Mouse (Mus musculus): Measurements from ENCODE around the gene Mtx1.
A peak's percentile ranks its signal among the peaks of the same experiment; 100 is the strongest.
"Not testable (repeated sequence)": the region's sequence is repeated elsewhere in the genome, so short reads cannot be mapped to it uniquely, and the experiment has no call there.

Mtx1 gene

DNA sequence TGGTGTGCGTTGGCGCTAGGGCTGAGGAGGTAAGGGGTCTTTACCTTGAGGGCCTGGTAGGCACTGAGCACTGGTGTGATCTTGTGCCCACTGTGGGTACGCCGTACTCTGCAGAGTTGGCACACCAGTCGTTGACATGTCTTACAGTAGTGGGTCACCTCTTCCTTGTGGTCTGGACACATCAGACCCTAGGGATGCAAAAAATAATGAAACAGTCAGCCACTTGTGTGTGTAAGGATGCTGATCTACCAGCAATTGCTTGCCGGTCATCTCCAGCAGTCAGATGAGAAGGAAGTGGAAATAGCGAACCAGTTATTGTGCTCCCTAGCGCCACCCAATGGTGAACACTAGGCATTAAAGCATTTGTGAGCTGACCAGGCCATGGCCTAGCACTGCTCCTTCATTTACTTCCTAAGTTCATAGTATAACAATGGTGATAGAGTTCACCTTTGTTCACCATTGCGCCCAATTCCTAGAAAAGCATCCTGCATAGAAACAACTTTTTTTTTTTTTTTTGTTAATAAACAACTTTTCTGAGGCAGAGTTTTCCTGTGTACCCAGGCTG is 15.5 kb upstream of the Mtx1 start:
- DNase-seq (ENCODE audit: low spot score), result peak; percentile 82

DNA sequence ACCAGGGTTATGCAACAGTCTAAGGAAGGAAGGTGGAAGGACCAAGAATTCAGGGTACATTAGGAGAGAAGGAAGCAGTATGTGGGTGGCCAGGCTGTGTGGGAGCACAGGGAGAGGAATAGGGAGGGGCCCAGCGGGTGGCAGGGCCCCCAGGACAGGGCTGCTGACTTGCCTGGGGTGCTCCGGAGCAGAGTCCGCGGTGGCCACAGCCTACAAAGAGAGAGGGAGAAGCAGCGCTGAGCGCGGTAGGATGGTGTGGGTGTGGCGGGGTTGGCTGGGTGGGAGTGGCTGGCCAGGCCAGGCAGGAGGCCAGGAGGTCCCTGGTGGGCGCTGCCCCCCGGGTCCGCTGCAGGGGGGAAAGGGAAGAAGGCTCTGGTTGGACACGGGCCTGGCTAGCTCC is 11.6 kb upstream of the Mtx1 start:
- peak; percentile 46 for DNase-seq (ENCODE audit: low spot score)

DNA sequence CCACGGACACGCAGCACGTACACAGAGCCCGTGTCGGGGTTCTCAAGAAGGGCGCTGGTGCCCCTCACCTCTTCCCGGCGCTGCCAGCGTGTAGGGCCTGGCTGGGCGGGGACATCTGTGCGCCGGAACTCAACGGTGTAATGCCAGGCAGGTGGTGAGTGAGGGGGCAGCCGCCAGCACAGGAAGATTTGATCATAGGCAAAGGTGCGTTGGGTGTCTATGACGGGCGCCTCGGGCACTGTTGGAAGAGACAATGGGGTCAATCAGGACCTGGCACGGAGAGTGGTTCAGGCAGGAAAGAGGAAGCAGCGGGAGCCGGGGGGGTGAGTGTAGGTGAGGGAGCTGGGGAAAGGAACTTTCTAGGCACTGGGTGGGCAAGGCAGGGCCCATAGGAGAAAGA is 10.8 kb upstream of the Mtx1 start:
- DNase-seq (ENCODE audit: low spot score), result peak; percentile 42

DNA sequence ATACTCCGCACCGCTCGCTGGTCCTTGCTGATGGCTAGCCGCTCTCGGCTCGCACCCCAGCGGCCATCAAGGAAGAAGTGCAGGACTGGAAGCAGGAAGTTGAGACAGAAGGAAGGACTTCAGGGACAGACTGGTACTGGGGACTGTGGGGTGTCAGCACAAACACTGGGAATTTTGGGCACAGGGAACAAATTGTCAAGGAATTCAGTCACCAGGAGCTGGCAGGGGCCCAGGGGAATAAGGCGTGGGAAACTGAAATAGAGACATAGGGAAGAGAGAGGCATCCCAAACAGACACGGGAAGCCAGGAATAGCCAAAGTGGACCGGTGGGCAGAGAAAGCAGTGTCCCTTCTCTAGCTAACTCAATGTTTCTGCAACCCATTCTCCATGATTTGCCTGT is 9.6 kb upstream of the Mtx1 start:
- DNase-seq (ENCODE audit: low spot score), result peak; percentile 39

DNA sequence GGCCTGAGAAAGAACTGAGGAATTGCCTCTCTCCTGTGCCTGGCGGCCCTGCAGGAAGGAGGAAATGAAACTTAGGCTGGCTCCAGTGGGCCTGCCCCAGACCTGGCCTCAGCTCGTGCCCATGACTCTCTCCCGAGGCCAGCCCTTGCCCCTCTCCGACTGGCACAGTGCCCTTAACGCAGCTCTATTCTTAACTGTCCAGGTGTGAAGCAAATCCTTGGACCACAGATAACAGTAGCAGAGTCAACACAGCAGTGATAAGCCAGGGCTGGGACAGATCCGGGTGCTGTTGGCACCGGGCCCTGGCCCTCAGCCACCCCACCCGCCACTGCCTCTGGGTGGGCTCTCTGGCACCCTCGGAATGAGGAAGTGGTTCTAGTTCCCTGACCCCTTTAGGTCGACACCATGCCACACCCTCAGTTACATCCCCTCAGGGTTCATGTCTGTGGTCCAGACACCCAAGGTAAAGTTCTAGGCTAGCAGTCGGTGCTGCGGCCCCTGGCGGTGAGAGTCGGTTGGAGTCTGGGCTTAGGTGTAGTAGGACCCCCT is 6.7 kb upstream of the Mtx1 start:
- no peak for DNase-seq (ENCODE audit: low spot score)

DNA sequence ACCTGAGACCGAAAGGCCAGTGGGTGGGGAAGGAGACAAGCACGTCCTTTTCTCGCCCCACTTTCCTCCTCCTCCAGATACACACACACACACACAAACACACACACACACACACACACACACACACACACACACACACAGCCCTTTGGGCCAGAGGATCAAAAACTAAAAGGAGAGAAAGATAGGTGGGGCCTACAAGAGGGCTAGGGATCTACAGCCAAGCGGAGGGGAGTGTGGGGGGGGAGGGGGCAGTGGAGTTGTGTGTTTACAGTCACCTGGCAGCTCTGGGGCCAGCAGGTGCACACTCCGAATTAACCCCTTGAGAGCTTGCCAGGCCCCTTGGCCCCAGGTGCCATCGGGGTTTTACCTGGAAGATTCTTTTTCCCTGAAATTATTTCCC is 5.7 kb upstream of the Mtx1 start:
- no peak for DNase-seq (ENCODE audit: low spot score)

DNA sequence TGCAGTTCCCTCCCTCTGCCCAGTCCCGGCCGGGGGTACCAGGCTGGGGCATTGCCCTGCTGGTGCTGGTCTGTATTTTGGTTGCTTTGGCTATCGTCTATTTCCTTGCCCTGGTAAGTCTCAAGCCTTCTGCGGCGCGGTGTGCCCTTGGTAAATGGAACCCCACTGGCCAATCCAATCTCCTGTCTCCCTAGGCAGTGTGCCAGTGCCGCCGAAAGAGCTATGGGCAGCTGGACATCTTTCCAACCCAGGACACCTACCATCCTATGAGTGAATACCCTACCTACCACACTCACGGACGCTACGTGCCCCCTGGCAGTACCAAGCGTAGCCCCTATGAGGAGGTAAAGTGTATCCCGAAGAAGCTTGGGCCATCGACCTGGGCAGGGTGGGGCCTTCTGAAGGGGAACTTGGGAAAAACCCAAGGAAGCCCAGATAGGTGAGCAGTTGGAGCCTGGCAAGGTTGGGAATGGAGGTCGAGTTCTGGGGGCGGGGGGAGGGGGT is 4.9 kb upstream of the Mtx1 start:
- DNase-seq (ENCODE audit: low spot score), result no peak

DNA sequence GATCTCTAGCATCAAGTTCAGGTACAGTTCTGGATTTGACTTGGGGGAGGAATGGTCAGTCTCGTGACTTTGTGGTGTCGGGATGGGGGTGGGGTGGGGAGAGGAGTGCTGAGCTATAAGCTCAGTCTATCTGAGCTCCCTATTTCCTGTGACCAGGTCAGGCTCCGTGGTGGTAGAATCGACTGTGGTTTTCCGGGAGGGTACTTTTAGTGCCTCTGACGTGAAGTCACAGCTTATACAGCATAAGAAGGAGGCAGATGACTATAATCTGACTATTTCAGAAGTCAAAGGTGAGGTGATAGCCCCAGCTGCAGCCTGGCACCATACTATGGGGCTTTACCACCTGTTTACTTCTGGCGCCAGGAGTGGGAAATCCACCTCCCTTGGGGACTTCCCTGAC is 4.5 kb upstream of the Mtx1 start:
- DNase-seq (ENCODE audit: low spot score), result no peak

DNA sequence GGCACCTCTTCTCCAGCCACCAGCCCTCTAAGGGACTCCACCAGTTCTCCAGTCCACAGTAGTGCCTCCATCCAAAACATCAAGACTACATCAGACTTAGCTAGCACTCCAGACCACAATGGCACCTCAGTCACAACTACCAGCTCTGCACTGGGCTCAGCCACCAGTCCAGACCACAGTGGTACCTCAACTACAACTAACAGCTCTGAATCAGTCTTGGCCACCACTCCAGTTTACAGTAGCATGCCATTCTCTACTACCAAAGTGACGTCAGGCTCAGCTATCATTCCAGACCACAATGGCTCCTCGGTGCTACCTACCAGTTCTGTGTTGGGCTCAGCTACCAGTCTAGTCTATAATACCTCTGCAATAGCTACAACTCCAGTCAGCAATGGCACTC is 3.7 kb upstream of the Mtx1 start:
- no peak for DNase-seq (ENCODE audit: low spot score)

DNA sequence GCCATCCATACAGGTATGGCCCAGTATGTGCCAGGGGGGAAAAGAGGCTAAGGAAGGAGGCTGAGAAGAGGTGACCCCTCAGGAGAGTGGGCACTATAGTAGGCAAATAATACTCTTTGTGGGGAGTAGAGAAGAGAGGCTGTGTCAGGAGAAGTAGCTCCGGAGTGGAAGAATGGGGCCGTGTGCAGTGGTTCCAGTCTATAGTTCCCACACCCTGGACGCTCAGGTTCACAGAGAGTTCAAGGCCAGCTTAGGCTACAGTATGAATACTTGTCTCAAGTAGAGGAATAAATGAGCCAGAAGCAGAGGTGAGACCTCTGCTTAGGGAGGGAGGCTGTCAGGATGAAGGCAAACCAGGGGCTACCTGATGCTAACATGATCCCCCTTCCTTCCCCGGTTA is 2.4 kb upstream of the Mtx1 start:
- no peak for DNase-seq (ENCODE audit: low spot score)

DNA sequence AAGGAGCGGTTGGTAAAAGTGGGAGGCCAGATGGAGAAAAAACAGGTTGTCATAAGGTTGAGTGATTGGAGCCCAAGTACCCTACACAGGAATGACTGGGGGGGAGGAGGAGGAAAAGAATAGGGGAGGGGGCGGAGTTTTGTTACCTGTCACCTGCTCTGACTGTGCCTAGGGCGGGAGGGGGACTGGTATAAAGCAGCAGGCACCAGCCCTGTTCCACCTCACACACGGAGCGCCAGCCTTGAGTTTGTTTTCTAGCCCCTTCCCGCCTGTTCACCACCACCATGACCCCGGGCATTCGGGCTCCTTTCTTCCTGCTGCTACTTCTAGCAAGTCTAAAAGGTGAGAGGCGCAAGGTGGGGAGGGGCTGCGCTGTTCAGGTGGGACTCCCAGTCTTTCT is 1.9 kb upstream of the Mtx1 start, which contains the start of gene Muc1:
TSS of gene Muc1 (plus strand) at position 222 of the 400 bp plus-strand sequence.
- no peak for DNase-seq (ENCODE audit: low spot score)

DNA sequence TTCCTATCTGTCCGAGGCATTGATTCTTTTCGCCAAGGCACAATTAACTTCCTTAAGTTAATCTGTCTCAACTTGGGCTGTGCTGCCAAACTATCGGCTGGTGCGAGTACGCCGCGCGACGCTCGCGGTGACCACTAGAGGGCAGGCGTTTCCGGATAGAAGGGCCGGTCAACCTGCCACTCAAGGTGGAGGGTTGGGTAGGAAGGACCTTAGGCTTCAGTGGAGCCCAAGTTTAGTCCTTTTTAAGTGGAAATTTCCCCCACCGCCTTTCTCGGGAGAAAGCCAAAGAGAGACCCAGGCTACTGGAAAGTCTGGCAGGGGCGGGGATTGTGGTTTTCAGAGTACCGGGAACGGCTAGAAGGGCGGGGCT is 1.3 kb upstream of the Mtx1 start:
- DNase-seq (ENCODE audit: low spot score), result peak; percentile 93

DNA sequence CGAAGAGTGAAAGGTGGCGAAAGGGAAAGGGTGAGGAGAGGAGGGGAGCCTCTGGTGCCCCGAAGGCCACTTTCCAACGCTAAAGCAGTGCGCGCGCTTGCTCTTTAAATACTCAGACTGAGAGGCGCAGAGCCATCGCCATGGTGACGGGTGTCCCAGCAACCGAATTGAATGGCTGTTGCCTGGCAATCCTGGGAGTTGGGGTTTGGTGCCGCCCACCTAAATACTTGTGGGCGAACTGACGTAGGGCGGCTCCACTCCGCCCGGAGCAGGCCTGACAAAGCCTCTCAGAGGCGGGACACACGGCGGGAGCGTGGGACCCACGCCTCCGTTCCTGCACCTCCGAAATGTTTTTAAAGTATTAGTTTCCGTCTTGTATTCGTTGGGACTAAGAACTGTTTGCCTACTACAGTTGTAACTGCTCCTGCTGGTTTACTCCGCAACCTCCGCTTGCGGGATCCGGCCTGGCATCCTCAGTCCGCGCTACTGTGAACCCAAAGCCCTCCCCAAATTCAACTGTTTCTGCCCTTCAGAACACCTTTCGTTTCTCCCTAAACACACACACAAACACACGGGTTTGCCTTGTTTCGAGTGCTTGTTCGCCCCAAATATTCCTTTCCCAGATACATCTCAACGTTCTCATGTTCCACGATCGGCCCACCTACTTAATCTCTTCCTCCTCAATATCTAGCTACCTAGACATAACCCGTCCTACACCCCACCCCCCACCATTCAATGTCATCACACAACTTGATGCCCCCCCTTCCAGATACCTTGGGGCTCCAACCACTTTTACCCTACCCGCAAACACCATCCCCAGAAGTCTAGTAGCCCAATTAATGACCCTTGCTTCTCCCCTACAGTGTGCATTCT is 655 bp upstream of the Mtx1 start:
- peak; percentile 88 for DNase-seq (ENCODE audit: low spot score)

DNA sequence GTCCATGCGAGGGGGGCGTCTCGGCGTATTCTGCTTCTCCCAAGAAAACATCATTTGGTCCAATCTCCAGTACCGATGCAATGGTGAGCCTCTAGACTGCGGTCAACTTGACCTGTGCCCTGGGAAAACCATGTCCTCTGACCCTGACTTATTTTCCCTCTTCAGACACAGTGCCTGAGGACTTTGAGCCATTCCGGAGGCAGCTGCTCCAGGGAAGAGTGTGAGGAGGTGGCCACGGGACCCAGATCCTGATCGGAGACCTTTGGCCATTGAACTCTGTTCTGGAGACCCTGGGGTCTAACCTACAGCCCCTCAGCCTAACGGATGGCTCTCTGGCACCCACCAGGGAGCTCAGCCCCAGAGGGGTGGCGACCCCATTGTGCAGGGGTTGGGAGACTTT is 527 bp downstream of the Mtx1 start:
- DNase-seq (ENCODE audit: low spot score), result no peak

DNA sequence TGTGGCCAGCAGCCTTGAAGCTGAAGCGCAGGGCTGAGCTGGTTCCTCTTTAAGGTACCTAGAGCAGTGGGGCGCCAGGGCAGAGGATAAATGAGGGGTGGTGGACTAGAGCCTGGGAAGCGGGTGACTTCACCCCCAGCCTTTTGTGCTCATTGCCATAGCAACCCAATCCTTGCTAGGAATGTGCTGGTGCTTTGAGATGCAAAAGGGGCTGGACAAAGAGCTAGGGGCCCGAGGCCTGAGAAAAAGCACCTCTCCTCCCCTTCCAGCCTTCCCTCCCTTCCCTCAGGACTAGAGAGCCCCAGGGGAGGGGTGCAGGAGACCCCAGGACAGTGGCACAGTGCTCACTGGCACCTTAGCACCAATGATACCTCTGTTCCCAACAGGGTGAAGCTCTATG is 970 bp downstream of the Mtx1 start:
- no peak for DNase-seq (ENCODE audit: low spot score)

DNA sequence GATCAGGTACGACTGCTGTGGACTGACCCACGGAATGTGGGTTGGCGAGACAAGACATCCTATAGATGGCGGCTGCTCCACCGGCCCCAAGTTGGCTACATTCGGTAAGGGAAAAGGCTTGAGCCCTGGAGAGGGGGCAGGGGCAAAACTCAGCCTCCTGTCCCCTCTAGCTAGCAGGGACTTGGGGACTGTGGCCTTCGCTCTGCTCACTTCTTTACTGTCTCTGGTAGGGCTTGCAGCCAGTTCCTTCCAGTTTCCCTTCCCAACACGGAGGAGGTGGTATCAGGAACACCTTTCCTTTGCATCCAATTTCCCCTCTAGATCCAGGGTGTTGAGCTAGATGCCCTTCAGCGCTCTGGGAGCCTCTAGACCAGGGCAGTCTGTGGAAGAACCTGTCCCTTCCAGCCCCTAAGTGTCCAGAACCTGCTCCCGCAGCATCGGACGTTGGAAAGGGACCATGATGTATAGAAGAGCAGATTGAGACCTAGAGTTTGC is 1.5 kb downstream of the Mtx1 start:
- no peak for DNase-seq (ENCODE audit: low spot score)

DNA sequence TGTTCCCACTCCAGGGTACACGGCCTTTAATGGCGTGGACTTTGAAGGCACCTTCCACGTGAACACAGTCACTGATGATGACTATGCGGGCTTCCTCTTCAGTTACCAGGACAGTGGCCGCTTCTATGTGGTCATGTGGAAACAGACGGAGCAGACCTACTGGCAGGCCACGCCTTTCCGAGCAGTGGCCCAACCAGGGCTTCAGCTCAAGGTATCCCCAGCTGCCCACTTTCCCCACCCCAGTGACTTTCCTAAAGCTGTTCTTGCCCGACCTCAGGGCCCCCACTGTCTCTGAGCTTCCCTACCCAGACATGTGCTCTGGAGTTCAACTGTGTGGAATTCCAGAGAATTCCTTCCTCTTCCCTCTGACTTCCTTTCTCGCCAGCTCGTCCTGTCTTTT is 2.1 kb downstream of the Mtx1 start:
- no peak for DNase-seq (ENCODE audit: low spot score)

DNA sequence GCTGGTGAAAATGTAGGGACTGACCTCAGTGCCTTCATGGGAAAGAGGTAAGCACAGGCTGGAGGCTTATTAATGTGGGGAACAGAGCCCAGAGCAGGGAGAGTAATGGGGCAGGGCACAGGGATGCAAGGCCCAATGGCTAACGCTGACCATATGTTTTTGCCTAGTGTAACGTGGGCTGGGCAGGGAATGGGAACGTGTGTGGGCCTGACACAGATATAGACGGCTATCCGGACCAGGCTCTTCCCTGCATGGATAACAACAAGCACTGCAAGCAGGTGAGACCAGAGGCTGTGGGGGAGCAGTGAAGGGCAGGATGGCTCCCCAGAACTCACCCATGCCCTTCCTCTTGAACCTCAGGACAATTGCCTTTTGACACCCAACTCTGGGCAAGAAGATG is 5.7 kb downstream of the Mtx1 start:
- no peak for DNase-seq (ENCODE audit: low spot score)

DNA sequence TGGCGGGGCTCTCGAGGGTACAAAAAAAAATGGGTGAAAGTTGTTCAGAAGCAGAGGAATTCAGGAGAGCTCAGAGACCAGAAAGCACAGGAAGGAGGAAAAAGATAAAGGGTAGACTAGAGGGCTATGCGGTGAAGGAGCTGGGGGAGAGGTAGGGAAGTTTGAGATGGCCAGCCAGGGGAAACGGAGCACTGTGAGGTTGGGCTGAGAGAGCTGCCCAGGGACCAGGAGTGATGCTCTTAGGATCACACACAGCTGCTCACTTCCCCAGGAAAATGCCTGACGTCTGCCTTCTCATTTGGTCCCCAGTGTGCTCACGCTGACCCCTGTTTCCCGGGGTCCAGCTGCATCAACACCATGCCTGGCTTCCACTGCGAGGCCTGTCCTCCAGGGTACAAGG is 7.3 kb downstream of the Mtx1 start:
- DNase-seq (ENCODE audit: low spot score), result no peak

DNA sequence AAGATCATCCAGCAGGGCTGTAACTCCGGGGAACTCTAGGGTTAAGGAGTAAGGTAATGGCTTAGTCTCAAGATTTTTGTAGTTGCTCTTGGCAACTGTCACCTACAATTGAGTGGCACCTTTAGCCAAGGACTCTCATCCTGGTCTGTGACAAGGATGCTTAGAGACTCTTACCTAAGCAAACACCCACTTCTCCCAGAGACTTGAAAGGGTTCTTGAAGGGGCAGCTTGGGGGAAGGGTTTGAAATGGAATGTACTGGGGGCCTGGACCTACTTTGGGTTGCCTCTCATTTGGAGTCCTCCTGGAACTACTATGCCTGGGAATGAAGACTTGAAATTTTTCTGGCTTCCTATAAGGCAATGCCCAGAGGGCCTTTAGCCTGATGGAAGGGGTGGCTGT is 8.6 kb downstream of the Mtx1 start:
- DNase-seq (ENCODE audit: low spot score), result no peak

DNA sequence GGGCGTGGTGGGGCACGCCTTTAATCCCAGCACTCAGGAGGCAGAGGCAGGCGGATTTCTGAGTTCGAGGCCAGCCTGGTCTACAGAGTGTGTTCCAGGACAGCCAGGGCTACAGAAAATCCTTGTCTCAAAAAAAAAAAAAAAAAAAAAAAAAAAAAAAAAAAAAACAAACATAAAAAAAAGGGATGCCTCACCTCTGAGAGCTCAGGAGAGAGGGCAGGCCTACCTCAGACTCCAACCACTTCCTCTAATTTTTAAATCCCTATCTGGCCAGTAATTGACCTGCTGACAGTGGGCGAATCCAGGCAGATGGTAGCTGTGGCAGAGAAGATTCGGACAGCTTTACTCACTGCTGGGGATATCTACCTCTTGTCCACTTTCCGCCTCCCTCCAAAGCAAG is 10.5 kb downstream of the Mtx1 start:
- not testable (repeated sequence) for DNase-seq (ENCODE audit: low spot score)

DNA sequence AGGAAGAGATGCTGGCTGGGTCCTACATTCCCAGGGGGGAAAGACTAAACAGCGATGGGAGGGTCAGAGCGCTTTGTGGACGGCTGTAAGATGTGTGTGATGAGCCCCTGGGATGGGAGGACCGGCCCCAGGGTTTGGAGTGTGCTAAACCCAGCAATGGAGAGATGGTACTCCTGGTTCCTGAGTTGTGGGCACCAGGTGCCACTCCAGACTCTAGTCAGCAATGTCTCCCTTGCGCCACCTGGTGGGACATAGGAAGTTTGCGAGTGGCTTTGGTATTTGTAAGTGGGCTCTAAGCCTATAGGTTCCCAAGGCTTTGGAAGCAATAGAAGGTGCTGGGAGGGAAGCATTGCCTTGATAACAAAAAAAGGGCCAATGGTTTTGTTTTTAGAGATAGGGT is 11.0 kb downstream of the Mtx1 start:
- DNase-seq (ENCODE audit: low spot score), result peak; percentile 88

DNA sequence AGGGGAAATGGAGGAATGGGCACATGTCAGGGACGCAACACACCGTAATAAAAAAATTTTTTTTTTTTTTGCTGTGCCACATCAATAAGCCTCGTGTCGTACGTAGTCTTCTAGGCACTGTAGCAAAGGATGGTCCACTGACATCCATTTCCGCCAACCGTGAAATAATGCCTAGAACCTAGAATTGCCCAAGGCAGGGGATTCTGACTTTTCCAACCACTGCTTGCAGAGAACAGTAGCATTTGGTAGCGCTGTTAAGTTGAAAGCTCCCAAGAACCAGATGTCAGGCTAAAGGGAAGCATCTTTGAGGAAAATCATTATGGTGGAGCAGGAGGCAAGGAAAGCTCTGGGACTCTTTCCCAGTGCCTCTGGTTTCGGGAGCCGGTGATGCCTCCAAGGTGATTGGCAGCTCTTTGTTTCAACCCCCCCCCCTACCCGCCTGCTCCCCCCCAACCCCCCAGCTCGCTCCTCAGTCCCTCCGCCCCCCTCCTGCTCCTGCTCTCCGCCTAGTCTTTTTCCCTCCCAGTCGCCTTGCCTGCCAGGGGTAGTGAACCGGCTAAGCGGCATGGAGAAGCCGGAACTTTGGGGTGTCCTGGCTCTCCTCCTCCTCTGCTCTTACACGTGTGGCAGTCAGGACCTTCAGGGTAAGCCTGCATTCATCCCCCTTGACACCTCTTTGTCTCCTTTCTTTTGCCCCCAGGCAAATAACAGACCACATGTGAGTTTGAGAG is 12.0 kb downstream of the Mtx1 start, which contains the start of gene Thbs3:
TSS of gene Thbs3 (plus strand) at position 500 of the 731 bp plus-strand sequence.
- DNase-seq (ENCODE audit: low spot score), result peak; percentile 66

Measured in testis, postnatal 10 days (tissue).